Mouse (Mus musculus) MEL (cell line): ENCODE results near the gene Dlg2. TPM values are rescaled to one million over a fixed set of nuclear protein-coding genes. Genes with fewer than 3 reads are reported as not detected.

ENCODE experiments used
- DNase-seq: peaks from one replicate; pipeline ENCODE4 v3.0.0; 2011; ENCODE audit warnings: low read depth, low spot score
- H3K27ac ChIP-seq: 2 replicates; pipeline ENCODE4 v1.5.1; 2012; ENCODE audit warnings: low read depth, mild to moderate bottlenecking, control low read depth, low read length, moderate library complexity; ENCODE audit not compliant: control insufficient read depth
- H3K27me3 ChIP-seq, 2 experiments: fragments of 150-350 bp in 1 of 2; sonication (generic) in 1 of 2; 2 replicates each; pipeline ENCODE4 v1.6.1; 2012; ENCODE audit warnings: low read length in 2 of 2, mild to moderate bottlenecking in 2 of 2, improper control_type of control experiment in 1 of 2, moderate library complexity in 1 of 2; ENCODE audit not compliant: insufficient read depth in 2 of 2, control insufficient read depth in 1 of 2
- H3K36me3 ChIP-seq, 2 experiments: 2 replicates each; pipeline ENCODE4 v1.6.1; 2012 to 2014; ENCODE audit warnings: low read length in 2 of 2, improper control_type of control experiment in 1 of 2, inconsistent platforms in 1 of 2, mild to moderate bottlenecking in 1 of 2; ENCODE audit not compliant: insufficient read depth in 2 of 2, control insufficient read depth in 1 of 2
- H3K4me1 ChIP-seq, 2 experiments: fragments of 150-350 bp in 1 of 2; sonication (generic) in 1 of 2; 2 replicates each; pipeline ENCODE4 v1.6.1; 2012; ENCODE audit warnings: low read length in 2 of 2, improper control_type of control experiment in 1 of 2, mild to moderate bottlenecking in 1 of 2; ENCODE audit not compliant: insufficient read depth in 2 of 2, control insufficient read depth in 1 of 2
- H3K4me3 ChIP-seq, 2 experiments: fragments of 150-350 bp in 1 of 2; sonication (generic) in 1 of 2; 2 replicates each; pipeline ENCODE4 v1.5.1; 2012; ENCODE audit warnings: low read depth in 2 of 2, low read length in 2 of 2, mild to moderate bottlenecking in 2 of 2, moderate library complexity in 2 of 2, control low read depth in 1 of 2, improper control_type of control experiment in 1 of 2; ENCODE audit not compliant: control insufficient read depth in 1 of 2, insufficient read depth in 1 of 2
- H3K79me2 ChIP-seq: 2 replicates; pipeline ENCODE4 v1.6.1; 2012; ENCODE audit warnings: mild to moderate bottlenecking, low read length, moderate library complexity; ENCODE audit not compliant: control insufficient read depth, poor library complexity, insufficient read depth
- H3K9ac ChIP-seq: 2 replicates; pipeline ENCODE4 v1.6.1; 2012; ENCODE audit warnings: low read depth, mild to moderate bottlenecking, control low read depth, low read length, moderate library complexity; ENCODE audit not compliant: control insufficient read depth, poor library complexity, severe bottlenecking
- H3K9me3 ChIP-seq: fragments of 150-350 bp; sonication (generic); replicated peaks from 2 replicates; pipeline ENCODE4 v1.6.1; 2012; ENCODE audit warnings: mild to moderate bottlenecking, low read length, improper control_type of control experiment, moderate library complexity; ENCODE audit not compliant: insufficient read depth
- BHLHE40 ChIP-seq: IDR thresholded peaks from 2 replicates; pipeline ENCODE4 v1.6.1; 2012; ENCODE audit warnings: low read depth, mild to moderate bottlenecking, inconsistent platforms, low read length, improper control_type of control experiment, borderline replicate concordance
- EP300 ChIP-seq, 2 experiments: IDR thresholded peaks; 2 replicates each; pipeline ENCODE4 v1.6.1; 2011; ENCODE audit warnings: improper control_type of control experiment in 2 of 2, low read length in 2 of 2, low read depth in 1 of 2, mild to moderate bottlenecking in 1 of 2
- GABPA ChIP-seq: IDR thresholded peaks from 2 replicates; pipeline ENCODE4 v1.6.1; 2012; ENCODE audit warnings: low read depth, mild to moderate bottlenecking, inconsistent platforms, low read length, improper control_type of control experiment, moderate library complexity
- JUND ChIP-seq: IDR thresholded peaks from 2 replicates; pipeline ENCODE4 v1.6.1; 2011; ENCODE audit warnings: low read depth, mild to moderate bottlenecking, improper control_type of control experiment, low read length
- MYC ChIP-seq: IDR thresholded peaks from 2 replicates; pipeline ENCODE4 v1.6.1; 2011; ENCODE audit warnings: low read depth, mild to moderate bottlenecking, low read length, improper control_type of control experiment, moderate library complexity
- NELFE ChIP-seq: IDR thresholded peaks from 2 replicates; pipeline ENCODE4 v1.6.1; 2011; ENCODE audit warnings: low read depth, low read length, improper control_type of control experiment
- POLR2A ChIP-seq, 2 experiments: IDR thresholded peaks; 2 replicates each; pipeline ENCODE4 v1.6.1; 2011 to 2012; ENCODE audit warnings: low read length in 2 of 2, mild to moderate bottlenecking in 2 of 2, control low read depth in 1 of 2, improper control_type of control experiment in 1 of 2, low read depth in 1 of 2, moderate library complexity in 1 of 2; ENCODE audit not compliant: control insufficient read depth in 1 of 2, insufficient read depth in 1 of 2, poor library complexity in 1 of 2
- POLR2AphosphoS2 ChIP-seq: IDR thresholded peaks from 2 replicates; pipeline ENCODE4 v1.6.1; 2011; ENCODE audit warnings: low read length, improper control_type of control experiment
- POLR2AphosphoS5 ChIP-seq: IDR thresholded peaks from 2 replicates; pipeline ENCODE4 v1.6.1; 2012; ENCODE audit warnings: low read depth, borderline replicate concordance, mild to moderate bottlenecking, inconsistent platforms, low read length, moderate library complexity, mixed read lengths
- RAD21 ChIP-seq: IDR thresholded peaks from 2 replicates; pipeline ENCODE4 v1.6.1; 2011; ENCODE audit warnings: mild to moderate bottlenecking, low read depth, low read length, improper control_type of control experiment
- SIN3A ChIP-seq: IDR thresholded peaks from 2 replicates; pipeline ENCODE4 v1.6.1; 2012; ENCODE audit warnings: low read length, improper control_type of control experiment, inconsistent platforms
- ZC3H11A ChIP-seq: IDR thresholded peaks from 2 replicates; pipeline ENCODE4 v1.6.1; 2012; ENCODE audit warnings: low read depth, mild to moderate bottlenecking, inconsistent platforms, low read length, improper control_type of control experiment
- ZKSCAN1 ChIP-seq: IDR thresholded peaks from 2 replicates; pipeline ENCODE4 v1.6.1; 2012; ENCODE audit warnings: low read depth, mild to moderate bottlenecking, inconsistent platforms, low read length, improper control_type of control experiment, moderate library complexity
- ZMIZ1 ChIP-seq: IDR thresholded peaks from 2 replicates; pipeline ENCODE4 v1.6.1; 2012; ENCODE audit warnings: low read depth, mild to moderate bottlenecking, inconsistent platforms, low read length, improper control_type of control experiment, moderate library complexity
- ZNF384 ChIP-seq: IDR thresholded peaks from 2 replicates; pipeline ENCODE4 v1.6.1; 2012; ENCODE audit warnings: low read depth, mild to moderate bottlenecking, inconsistent platforms, low read length, improper control_type of control experiment
- polyA plus RNA-seq, 2 experiments: library from polyadenylated mRNA; stranded (reverse) in 1 of 2; unstranded in 1 of 2; fragments of >175 nt in 1 of 2; fragments of >200 nt in 1 of 2; gene quantifications; 2 replicates each; pipeline versions ENCODE4 v1.2.1 to v1.2.4; 2012; ENCODE audit warnings: low replicate concordance in 2 of 2, low read depth in 1 of 2; ENCODE audit not compliant: insufficient read length in 2 of 2, insufficient read depth in 1 of 2, missing spikeins in 1 of 2
- total RNA-seq: library from RNA; depleted of rRNA; stranded (reverse); fragments of 300-350 nt; gene quantifications from 2 replicates; pipeline ENCODE4 v1.2.3, GENCODE M21; 2012

Dlg2 gene
- total and polyA plus RNA-seq, 3 experiments: 0.04 TPM; not detected in 2

GRCm38 (mm10) chr7:91212236-91212635 lies 735.8 kb downstream of the Dlg2 start:
- no peak overlapping the region for H3K9ac ChIP-seq
- H3K27me3 ChIP-seq: no peaks in the 10 kb centered on the region
- H3K79me2 ChIP-seq: no peaks in the 10 kb centered on the region
- no peaks in the 10 kb centered on the region for H3K36me3 ChIP-seq
- DNase-seq: no peak
- no peaks in the 10 kb centered on the region for H3K9me3 ChIP-seq
- no peaks in the 10 kb centered on the region for H3K4me1 ChIP-seq
- TF ChIP-seq JUND: no peak
- TF ChIP-seq RAD21: no peak
- TF ChIP-seq NELFE: no peak
- no peak for TF ChIP-seq BHLHE40
- TF ChIP-seq ZNF384: no peak
- no peak for TF ChIP-seq POLR2A (IDR thresholded peaks at IDR 0.05; ENCODE audit: control insufficient read depth in 1 of 2, insufficient read depth in 1 of 2, low read depth in 1 of 2, low read length in 2 of 2, poor library complexity in 1 of 2)
- no peak overlapping the region for H3K27ac ChIP-seq
- no peak overlapping the region for H3K4me3 ChIP-seq

GRCm38 (mm10) chr7:91214921-91215320 lies 738.4 kb downstream of the Dlg2 start:
- no peaks in the 10 kb centered on the region for H3K4me1 ChIP-seq
- no peak overlapping the region for H3K9ac ChIP-seq
- H3K36me3 ChIP-seq: no peaks in the 10 kb centered on the region
- H3K27me3 ChIP-seq: no peaks in the 10 kb centered on the region
- TF ChIP-seq ZNF384: no peak
- TF ChIP-seq NELFE: no peak
- TF ChIP-seq POLR2AphosphoS2: no peak
- no peak for TF ChIP-seq GABPA
- TF ChIP-seq ZC3H11A: no peak
- TF ChIP-seq ZKSCAN1: no peak
- TF ChIP-seq POLR2A (IDR thresholded peaks at IDR 0.05; ENCODE audit: control insufficient read depth in 1 of 2, insufficient read depth in 1 of 2, low read depth in 1 of 2, low read length in 2 of 2, poor library complexity in 1 of 2): no peak
- TF ChIP-seq POLR2AphosphoS5: no peak
- TF ChIP-seq ZMIZ1: no peak
- no peak for TF ChIP-seq SIN3A
- no peak for TF ChIP-seq EP300 (IDR thresholded peaks at IDR 0.05; ENCODE audit: low read depth in 1 of 2, low read length in 2 of 2)
- TF ChIP-seq MYC: no peak
- no peak overlapping the region for H3K27ac ChIP-seq
- no peaks in the 10 kb centered on the region for H3K79me2 ChIP-seq
- no peak for DNase-seq
- no peak overlapping the region for H3K4me3 ChIP-seq
- H3K9me3 ChIP-seq: no peaks in the 10 kb centered on the region
